Mouse (Mus musculus): ENCODE data around the gene Zfp334. TPM values are rescaled to one million over a fixed set of nuclear protein-coding genes. Genes with fewer than 3 reads are reported as not detected.
A peak's percentile ranks its signal among the peaks of the same experiment; 100 is the strongest.

Zfp334 gene
- not detected in 2 replicates for polyA plus RNA-seq (2012; ENCODE audit: insufficient read depth, low replicate concordance)

GRCm38 (mm10) chr2:165387844-165388495 is at the start of gene Zfp334:
Zfp334 (minus strand) TSS chr2:165388259.
- peaks cover 4% of the 10 kb centered on the region for H3K9me3 ChIP-seq
- peaks cover 7% of the 10 kb centered on the region for H3K4me1 ChIP-seq
- H3K27me3 ChIP-seq (replicated peaks) = peaks cover 67% of the 10 kb centered on the region
- TF ChIP-seq GATA1 (IDR thresholded peaks at IDR 0.05; ENCODE audit: borderline replicate concordance, low read length) = no peak
- TF ChIP-seq FLI1 (IDR thresholded peaks at IDR 0.05; ENCODE audit: low read length) = no peak
- no peaks in the 10 kb centered on the region for H3K36me3 ChIP-seq (replicated peaks; ENCODE audit: low read length)
- peak within 1 kb of the TSS; percentile 70 for H3K4me3 ChIP-seq (replicated peaks)

- Histone ChIP-seq H3K9me3 (0 out of 2 replicates have a peak, but pooled peaks cover 4% of the 10 kb centered on the region), H3K4me1 (no peaks in the 10 kb centered on the region), H3K36me3 (replicated peaks; ENCODE audit: low read length) (no peaks in the 10 kb centered on the region), H3K4me3 (replicated peaks) (no peak overlapping the region), H3K27me3 (replicated peaks) (peaks cover 61% of the 10 kb centered on the region)
- TF ChIP-seq FLI1 (IDR thresholded peaks at IDR 0.05; ENCODE audit: low read length) = no peak
- TF ChIP-seq GATA1 (IDR thresholded peaks at IDR 0.05; ENCODE audit: borderline replicate concordance, low read length) = no peak
These were observed 40.6 kb upstream of the Zfp334 start for GRCm38 (mm10) chr2:165428694-165429093.

GRCm38 (mm10) chr2:165420195-165420594 is 32.1 kb upstream of the Zfp334 start:
- H3K27me3 ChIP-seq (replicated peaks) = peaks cover 74% of the 10 kb centered on the region
- TF ChIP-seq GATA1 (IDR thresholded peaks at IDR 0.05; ENCODE audit: borderline replicate concordance, low read length) (no peak), FLI1 (IDR thresholded peaks at IDR 0.05; ENCODE audit: low read length) (no peak)

DNA sequence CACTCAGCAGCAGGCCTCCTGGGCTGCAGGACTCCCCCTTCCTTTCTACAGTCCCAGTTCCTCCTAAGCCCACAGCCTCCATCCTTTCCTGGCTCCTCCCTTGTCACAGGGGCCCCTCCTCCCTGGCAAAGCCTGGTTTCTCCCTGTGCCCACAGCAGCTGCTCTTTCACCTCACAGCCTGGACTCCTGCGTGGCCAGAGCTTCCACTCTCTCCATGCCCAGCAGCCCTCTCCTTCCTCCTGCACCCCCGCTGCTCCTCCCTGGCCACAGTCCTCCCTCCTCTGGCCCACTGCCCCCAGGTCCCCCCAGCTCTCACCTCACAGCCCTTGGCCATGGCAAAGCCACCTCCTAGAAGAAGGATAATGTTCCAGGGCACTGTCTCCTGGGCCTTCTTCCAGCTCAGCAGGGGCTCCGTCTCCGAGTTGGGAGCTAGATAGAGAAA is 31.6 kb upstream of the Zfp334 start:
- H3K36me3 ChIP-seq (replicated peaks; ENCODE audit: low read length) = no peaks in the 10 kb centered on the region
- H3K4me3 ChIP-seq (replicated peaks) = no peak overlapping the region
- peaks cover 6% of the 10 kb centered on the region; the same call in 1 of the 2 replicates for H3K4me1 ChIP-seq
- TF ChIP-seq FLI1 (IDR thresholded peaks at IDR 0.05; ENCODE audit: low read length) = no peak
- no peak for TF ChIP-seq GATA1 (IDR thresholded peaks at IDR 0.05; ENCODE audit: borderline replicate concordance, low read length)
- no peaks in the 10 kb centered on the region for H3K9me3 ChIP-seq
- peaks cover 72% of the 10 kb centered on the region for H3K27me3 ChIP-seq (replicated peaks)

More at GRCm38 (mm10) chr2:165420195-165420594, 32.1 kb upstream of the Zfp334 start:
- Histone ChIP-seq H3K9me3 (no peaks in the 10 kb centered on the region), H3K4me3 (replicated peaks) (no peak overlapping the region), H3K4me1 (peaks cover 6% of the 10 kb centered on the region; the same call in 1 of the 2 replicates), H3K36me3 (replicated peaks; ENCODE audit: low read length) (no peaks in the 10 kb centered on the region)

DNA sequence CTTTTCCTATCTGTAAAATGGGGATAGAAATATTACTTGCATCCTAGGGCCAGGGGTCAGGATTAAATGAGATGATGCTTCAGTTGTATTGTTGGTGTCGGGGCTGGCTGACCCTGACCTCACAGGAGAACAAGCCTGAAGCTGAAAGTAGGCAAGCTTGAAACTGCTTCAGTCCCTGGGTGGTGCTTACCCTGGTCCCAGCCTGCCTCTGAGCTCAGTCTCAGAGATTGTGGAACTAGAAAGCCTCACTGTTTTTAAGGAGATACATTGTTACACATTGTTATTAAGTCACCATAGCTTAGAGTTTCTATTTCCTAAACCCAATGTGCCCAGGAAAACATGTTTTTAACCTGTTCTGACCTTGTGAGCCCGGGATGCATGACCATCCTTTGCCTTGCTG is 30.5 kb upstream of the Zfp334 start:
- H3K4me3 ChIP-seq (replicated peaks) = no peak overlapping the region

GRCm38 (mm10) chr2:165417291-165417690 is 29.2 kb upstream of the Zfp334 start:
- Histone ChIP-seq H3K9me3 (no peaks in the 10 kb centered on the region), H3K36me3 (replicated peaks; ENCODE audit: low read length) (no peaks in the 10 kb centered on the region), H3K27me3 (replicated peaks) (peaks cover 74% of the 10 kb centered on the region), H3K4me3 (replicated peaks) (no peak overlapping the region), H3K4me1 (peaks cover 6% of the 10 kb centered on the region; the same call in 1 of the 2 replicates)
- TF ChIP-seq GATA1 (IDR thresholded peaks at IDR 0.05; ENCODE audit: borderline replicate concordance, low read length) = no peak
- TF ChIP-seq FLI1 (IDR thresholded peaks at IDR 0.05; ENCODE audit: low read length) = no peak

More for the DNA sequence above, 30.5 kb upstream of the Zfp334 start:
- Histone ChIP-seq H3K36me3 (replicated peaks; ENCODE audit: low read length) (no peaks in the 10 kb centered on the region), H3K4me1 (peaks cover 6% of the 10 kb centered on the region; the same call in 1 of the 2 replicates), H3K9me3 (no peaks in the 10 kb centered on the region), H3K27me3 (replicated peaks) (peaks cover 75% of the 10 kb centered on the region)
- TF ChIP-seq GATA1 (IDR thresholded peaks at IDR 0.05; ENCODE audit: borderline replicate concordance, low read length) = no peak
- no peak for TF ChIP-seq FLI1 (IDR thresholded peaks at IDR 0.05; ENCODE audit: low read length)

- H3K36me3 ChIP-seq (replicated peaks; ENCODE audit: low read length) = no peaks in the 10 kb centered on the region
- TF ChIP-seq FLI1 (IDR thresholded peaks at IDR 0.05; ENCODE audit: low read length) (no peak), GATA1 (IDR thresholded peaks at IDR 0.05; ENCODE audit: borderline replicate concordance, low read length) (no peak)
- peaks cover 71% of the 10 kb centered on the region for H3K27me3 ChIP-seq (replicated peaks)
- no peaks in the 10 kb centered on the region for H3K9me3 ChIP-seq
- peaks cover 6% of the 10 kb centered on the region; the same call in 1 of the 2 replicates for H3K4me1 ChIP-seq
- no peak overlapping the region for H3K4me3 ChIP-seq (replicated peaks)
These were observed 27.7 kb upstream of the Zfp334 start for GRCm38 (mm10) chr2:165415795-165416194.

- no peak for TF ChIP-seq FLI1 (IDR thresholded peaks at IDR 0.05; ENCODE audit: low read length)
- no peak for TF ChIP-seq GATA1 (IDR thresholded peaks at IDR 0.05; ENCODE audit: borderline replicate concordance, low read length)
- peaks cover 6% of the 10 kb centered on the region; the same call in 1 of the 2 replicates for H3K4me1 ChIP-seq
- peaks cover 72% of the 10 kb centered on the region for H3K27me3 ChIP-seq (replicated peaks)
- no peaks in the 10 kb centered on the region for H3K9me3 ChIP-seq
- no peaks in the 10 kb centered on the region for H3K36me3 ChIP-seq (replicated peaks; ENCODE audit: low read length)
- H3K4me3 ChIP-seq (replicated peaks) = no peak overlapping the region
These were observed 27.2 kb upstream of the Zfp334 start for GRCm38 (mm10) chr2:165415141-165415721.

GRCm38 (mm10) chr2:165414321-165414720 is 26.3 kb upstream of the Zfp334 start:
- Histone ChIP-seq H3K4me1 (peaks cover 1% of the 10 kb centered on the region; the same call in 1 of the 2 replicates), H3K9me3 (no peaks in the 10 kb centered on the region), H3K27me3 (replicated peaks) (peaks cover 72% of the 10 kb centered on the region), H3K36me3 (replicated peaks; ENCODE audit: low read length) (no peaks in the 10 kb centered on the region), H3K4me3 (replicated peaks) (no peak overlapping the region)
- TF ChIP-seq FLI1 (IDR thresholded peaks at IDR 0.05; ENCODE audit: low read length) (no peak), GATA1 (IDR thresholded peaks at IDR 0.05; ENCODE audit: borderline replicate concordance, low read length) (no peak)

DNA sequence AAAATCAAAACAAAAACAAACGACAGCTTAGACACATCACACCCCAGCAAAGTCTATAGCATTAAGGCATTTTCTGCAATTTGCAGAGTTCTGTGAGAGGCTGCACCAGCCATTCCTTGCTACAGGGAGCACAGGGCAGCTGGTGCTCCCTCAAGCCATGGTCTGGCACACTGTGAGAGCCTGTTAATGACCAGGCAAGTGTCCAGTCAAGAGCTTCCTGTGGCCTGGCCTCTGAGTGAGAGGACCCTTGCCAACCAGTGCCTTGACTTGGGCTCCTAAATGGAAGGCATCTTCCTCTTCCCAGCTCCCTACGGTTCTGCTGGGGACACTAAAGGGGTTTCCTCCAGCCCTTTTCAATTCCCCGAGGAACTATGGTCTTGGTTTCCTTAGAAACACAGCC is 25.8 kb upstream of the Zfp334 start:
- H3K27me3 ChIP-seq (replicated peaks) = peaks cover 73% of the 10 kb centered on the region
- H3K4me1 ChIP-seq = no peaks in the 10 kb centered on the region
- H3K9me3 ChIP-seq = no peaks in the 10 kb centered on the region
- TF ChIP-seq GATA1 (IDR thresholded peaks at IDR 0.05; ENCODE audit: borderline replicate concordance, low read length) = no peak
- no peak for TF ChIP-seq FLI1 (IDR thresholded peaks at IDR 0.05; ENCODE audit: low read length)
- H3K36me3 ChIP-seq (replicated peaks; ENCODE audit: low read length) = no peaks in the 10 kb centered on the region
- H3K4me3 ChIP-seq (replicated peaks) = no peak overlapping the region

Measured in megakaryocyte, embryonic 14.5 days (primary cell).